Mouse (Mus musculus) lung, postnatal 10 days (tissue): ENCODE measurements around the gene Scin.
A peak's percentile ranks its signal among the peaks of the same experiment; 100 is the strongest.

Experiments used
- DNase-seq: peaks from one replicate; pipeline ENCODE4 v3.0.0; 2021

Gene Scin

DNA sequence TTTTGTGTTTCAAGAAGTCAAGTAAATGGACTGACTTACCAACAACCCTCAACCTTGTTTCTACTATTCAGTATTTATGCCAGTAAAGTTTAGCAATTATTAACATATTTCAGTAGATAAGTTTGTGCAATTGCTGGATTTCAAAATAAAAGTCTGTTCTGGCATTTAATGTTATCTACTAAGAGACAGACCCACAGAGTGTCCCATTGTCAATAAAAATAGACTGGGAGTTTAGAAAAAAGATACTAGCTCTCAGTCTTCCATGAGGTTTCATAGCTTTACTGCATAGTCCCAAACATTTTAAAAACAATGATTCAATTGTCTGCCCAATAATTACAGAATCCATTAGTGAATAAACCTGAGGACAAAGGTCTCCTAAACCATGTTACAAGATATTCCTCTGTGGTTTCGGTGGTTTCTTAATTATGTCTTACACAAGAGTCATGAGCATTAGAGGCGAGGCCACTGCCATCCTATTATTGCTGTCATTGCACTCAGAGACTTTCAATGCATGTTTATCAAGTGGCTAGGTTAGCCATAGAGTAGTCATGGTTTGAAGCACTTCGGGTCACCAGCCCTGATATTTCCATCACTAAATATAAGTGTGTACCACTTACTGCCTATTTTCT, 110.9 kb downstream of the Scin start:
- DNase-seq: no peak

DNA sequence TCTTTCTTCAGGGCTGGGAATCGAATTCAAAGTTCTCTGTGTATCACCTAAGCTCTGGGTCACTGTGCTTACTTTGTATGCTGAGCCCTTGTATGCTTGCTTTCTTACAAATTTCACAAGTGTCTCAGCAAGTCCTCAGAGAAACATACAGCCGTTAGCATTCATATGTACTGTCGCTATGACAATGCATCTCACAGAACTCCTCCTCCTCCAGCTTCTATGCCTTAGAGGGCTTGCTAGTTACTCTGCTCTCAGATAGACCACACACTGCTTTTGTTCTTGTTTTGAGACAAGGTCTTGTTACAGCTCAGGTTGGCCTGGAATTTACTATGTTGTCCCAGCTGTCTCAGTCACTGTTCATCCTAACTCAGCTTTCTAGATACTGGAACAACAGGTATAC, 111.7 kb downstream of the Scin start:
- no peak for DNase-seq

DNA sequence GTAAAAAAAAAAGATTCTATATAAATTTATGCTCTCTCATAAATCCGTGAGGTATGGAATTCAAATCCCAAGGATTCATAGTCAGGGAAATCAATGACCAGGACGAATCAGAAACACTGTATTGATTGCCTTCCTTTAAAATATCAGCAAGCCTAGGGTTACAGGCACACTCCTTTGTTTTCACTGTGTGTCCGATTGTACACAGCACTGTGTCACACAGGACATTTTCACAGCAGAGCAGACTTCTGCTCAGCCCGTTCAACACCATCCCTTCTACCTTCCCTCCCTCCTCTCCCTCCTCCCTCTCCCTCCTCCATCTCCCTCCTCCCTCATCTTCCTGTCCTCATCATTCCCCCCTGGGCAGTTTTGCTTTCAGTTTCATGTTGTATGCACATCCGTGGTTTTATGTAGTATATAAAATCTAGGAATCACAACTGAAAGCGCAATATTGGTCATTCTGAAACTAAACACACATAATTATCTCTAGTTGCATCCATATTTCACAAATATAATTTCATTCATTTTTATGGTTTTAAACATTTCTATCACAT, 116.0 kb downstream of the Scin start:
- DNase-seq: peak; percentile 8

DNA sequence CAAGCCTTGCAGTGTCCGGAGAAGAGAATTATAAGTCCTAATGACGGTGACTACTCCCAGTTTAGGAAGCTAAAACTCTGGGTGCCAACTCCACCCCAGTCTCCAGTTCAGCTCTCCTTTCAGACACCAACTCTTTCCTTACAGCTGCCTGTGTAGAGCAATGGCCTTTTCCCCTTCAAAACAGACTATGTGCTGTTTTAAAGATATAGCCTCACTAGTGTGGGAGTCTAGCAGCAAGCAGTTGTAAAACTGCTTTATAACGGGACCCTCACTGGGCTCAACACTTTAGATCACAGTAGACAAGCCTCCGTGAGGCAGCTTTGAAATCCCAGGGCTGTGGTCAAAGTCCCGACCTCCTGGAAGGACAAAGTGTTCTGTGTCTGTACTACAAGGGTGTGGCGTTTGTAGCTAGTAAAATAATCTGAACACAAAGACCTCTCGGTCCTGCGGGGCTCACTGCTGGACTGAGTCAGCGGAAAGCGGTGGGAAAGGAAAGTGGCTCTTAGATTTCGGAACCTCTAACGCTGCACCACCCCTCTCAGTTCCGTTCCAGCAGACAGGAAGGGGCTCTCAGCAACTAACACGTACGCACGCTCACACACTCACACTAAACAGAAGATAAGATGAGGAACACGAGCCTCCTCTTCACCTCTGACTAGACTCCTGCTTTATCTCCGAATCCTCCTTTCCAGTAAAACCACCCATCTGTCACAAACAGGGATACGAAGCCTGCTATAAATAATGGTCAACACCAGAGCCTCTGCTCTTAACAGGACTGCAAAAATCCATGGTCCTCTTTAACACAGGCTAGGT, 117.2 kb downstream of the Scin start:
- DNase-seq: peak; percentile 72

DNA sequence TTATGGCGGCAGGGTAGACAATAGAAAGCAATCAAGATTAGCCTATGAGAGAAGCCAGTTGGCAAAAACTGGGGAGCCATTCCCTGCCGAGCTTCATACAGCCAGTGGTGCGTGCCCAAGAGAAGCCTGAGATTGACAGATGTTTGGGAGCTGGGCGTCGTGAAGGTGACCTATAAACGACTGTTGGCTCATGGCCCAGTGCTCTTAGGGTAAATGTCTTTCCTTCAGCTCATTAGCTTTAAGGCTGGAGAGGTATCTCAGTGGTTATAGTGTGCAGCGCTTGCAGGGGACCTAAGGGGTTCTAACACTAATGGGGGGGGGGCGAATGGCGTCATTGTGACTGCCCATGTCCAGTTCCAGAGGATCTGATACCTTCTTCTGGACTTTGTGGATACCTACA, 118.0 kb downstream of the Scin start:
- DNase-seq: no peak

DNA sequence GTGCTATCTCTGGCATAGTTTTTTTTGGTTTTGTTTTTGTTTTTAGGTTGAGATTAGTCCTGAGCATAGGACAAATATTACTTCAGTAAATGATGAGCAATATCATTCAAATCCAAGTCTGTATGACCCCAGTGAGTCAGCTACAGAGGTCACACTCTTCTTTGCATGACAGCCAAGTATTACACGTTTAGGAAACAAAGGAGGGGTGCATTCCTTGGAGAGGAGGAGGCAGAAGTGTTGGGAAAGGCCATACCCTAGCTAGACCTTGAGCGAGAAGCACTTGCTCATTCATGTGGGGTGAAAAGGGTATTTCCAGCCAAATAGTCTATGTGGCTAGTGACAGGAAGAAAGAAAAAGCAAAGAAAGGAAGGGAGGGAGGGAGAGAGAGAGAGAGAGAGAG, 124.2 kb downstream of the Scin start:
- no peak for DNase-seq
